Mouse (Mus musculus) bone marrow macrophage, adult 2 months (primary cell): ENCODE measurements around the gene Fam131c.
A peak's percentile ranks its signal among the peaks of the same experiment; 100 is the strongest.

Experiments
- CTCF ChIP-seq: IDR thresholded peaks from 2 replicates; pipeline ENCODE4 v1.5.1; 2012; ENCODE audit warnings: low read depth, mild to moderate bottlenecking, low read length, moderate library complexity
- POLR2A ChIP-seq: IDR thresholded peaks from 2 replicates; pipeline ENCODE4 v1.6.1; 2012; ENCODE audit warnings: mild to moderate bottlenecking, low read depth, low read length, borderline replicate concordance

GRCm38 (mm10) chr4:141411430-141411992 lies 43.5 kb downstream of the Fam131c start:
- peak; percentile 21; the same call in 1 of the 2 replicates for TF ChIP-seq CTCF
- no peak for TF ChIP-seq POLR2A
